8 mouse cellular contexts compared by ENCODE assay signal in genomic region chr13:23521703-23522102, GRCm38 (mm10). TPM values are rescaled to one million over a fixed set of nuclear protein-coding genes. Genes with fewer than 3 reads are reported as not detected.
DNase-seq lines count a peak whose midpoint lies in the region; ATAC-seq and TF ChIP-seq lines count a peak whose summit lies in the region.

No protein-coding gene starts in this region.

- no peaks in the 10 kb centered on the region for H3K4me1 ChIP-seq in forebrain, embryonic 14.5 days (ENCODE audit: control insufficient read depth, insufficient read depth, low read length)
- 0 out of 2 replicates have a peak, but pooled peaks cover 4% of the 10 kb centered on the region for H3K4me1 ChIP-seq in lung, embryonic 14.5 days (ENCODE audit: insufficient read depth)

- H3K4me3 ChIP-seq in forebrain, embryonic 14.5 days (ENCODE audit: low read depth, low read length) = no peak overlapping the region
- H3K4me3 ChIP-seq in layer of hippocampus, adult 2 months = peak overlapping the region; percentile 15; the same call in 1 of the 2 replicates
- H3K4me3 ChIP-seq in lung, embryonic 14.5 days (ENCODE audit: low read depth, low read length) = peak overlapping the region; percentile 15

- no peaks in the 10 kb centered on the region for H3K9me3 ChIP-seq in forebrain, embryonic 14.5 days (replicated peaks; ENCODE audit: control insufficient read depth, low read length)
- H3K9me3 ChIP-seq in lung, embryonic 14.5 days (ENCODE audit: low read depth, low read length) = no peaks in the 10 kb centered on the region

- WGBS in forebrain, embryonic 14.5 days = under 1% methylated on average over 14 of the region's 14 CpGs
- WGBS in lung, embryonic 14.5 days = under 1% methylated on average over 14 of the region's 14 CpGs

- no peak overlapping the region for H3K9ac ChIP-seq in forebrain, embryonic 14.5 days (ENCODE audit: low read length)
- no peak overlapping the region for H3K9ac ChIP-seq in lung, embryonic 14.5 days

- H3K27ac ChIP-seq in forebrain, embryonic 14.5 days (ENCODE audit: low read depth, low read length) = no peak overlapping the region
- H3K27ac ChIP-seq in layer of hippocampus, adult 2 months = no peak overlapping the region
- H3K27ac ChIP-seq in lung, embryonic 14.5 days (ENCODE audit: low read depth) = no peak overlapping the region

- DNase-seq in CD8-positive naive resting alpha-beta T cell, adult 2 months (ENCODE audit: low read depth in 2 of 2, low spot score in 2 of 2) = peak; percentile 74 to 76
- DNase-seq in adrenal gland, postnatal 25 days = peak; percentile 82
- DNase-seq in forebrain, embryonic 14.5 days (ENCODE audit: low spot score) = peak; percentile 73
- DNase-seq in layer of hippocampus, adult 2 months (ENCODE audit: low spot score in 2 of 2) = peak; percentile 72
- DNase-seq in lung, embryonic 14.5 days = peak; percentile 91
- DNase-seq in right cerebral cortex, adult 18-20 months = peak; percentile 84
- peak; percentile 58 for DNase-seq in urinary bladder, postnatal 25 days (ENCODE audit: low spot score)

- ATAC-seq in forebrain, embryonic 14.5 days = no peak
- ATAC-seq in hematopoietic stem cell, adult 5-6 weeks (replicated peaks in 1 of 2; ENCODE audit: insufficient read depth in 1 of 2, low FRiP score in 2 of 2, low TSS enrichment in 1 of 2, low read depth in 1 of 2, poor library complexity in 2 of 2, severe bottlenecking in 2 of 2) = peak; percentile 12 to 35; a peak in 1 of 4 replicates
- ATAC-seq in lung, embryonic 14.5 days (ENCODE audit: insufficient read depth) = peak; percentile 49; the same call in 1 of the 2 replicates

- peak overlapping the region; percentile 6; the same call in 1 of the 2 replicates for H3K4me2 ChIP-seq in forebrain, embryonic 14.5 days (ENCODE audit: low read length)
- peak overlapping the region; percentile 53 for H3K4me2 ChIP-seq in lung, embryonic 14.5 days

- TF ChIP-seq CTCF in layer of hippocampus, adult 2 months (conservative IDR thresholded peaks at IDR 0.05) = no peak
- no peak for TF ChIP-seq CTCF in lung, embryonic 14.5 days (IDR thresholded peaks at IDR 0.05; ENCODE audit: low read depth)

- no peaks in the 10 kb centered on the region for H3K36me3 ChIP-seq in forebrain, embryonic 14.5 days (ENCODE audit: control insufficient read depth, insufficient read depth, low read length)
- H3K36me3 ChIP-seq in lung, embryonic 14.5 days (ENCODE audit: insufficient read depth) = no peaks in the 10 kb centered on the region

- no peaks in the 10 kb centered on the region for H3K27me3 ChIP-seq in forebrain, embryonic 14.5 days (replicated peaks; ENCODE audit: control insufficient read depth, insufficient read depth, low read length)
- no peaks in the 10 kb centered on the region for H3K27me3 ChIP-seq in lung, embryonic 14.5 days (ENCODE audit: insufficient read depth, low read length)

RNA-seq across cellular contexts. Expression of gene Hist1h4h, which starts 9.1 kb away (rescaled TPM):
- total RNA-seq in adrenal gland, postnatal 25 days (2021) = 474 and 516 TPM in 2 replicates
- polyA plus RNA-seq in forebrain, embryonic 14.5 days (2014; fragmentation: Nextera tagmentation; extraction: Ambion mirVana) = 4.3 and 7.1 TPM in 2 replicates
- total RNA-seq in hematopoietic stem cell, adult 5-6 weeks (2017) = 427 and 875 TPM in 2 replicates
- 100 to 1,000 TPM; 333 to 344 TPM for total RNA-seq in layer of hippocampus, adult 2 months (2021)
- 7.1 and 7.6 TPM in 2 replicates for polyA plus RNA-seq in lung, embryonic 14.5 days (2014; fragmentation: Nextera tagmentation; extraction: Ambion mirVana)

RNA-seq across cellular contexts. Expression of gene Hist1h2af, which starts 12.0 kb away (rescaled TPM):
- total RNA-seq in adrenal gland, postnatal 25 days (2021) = 63.3 and 106 TPM in 2 replicates
- polyA plus RNA-seq in forebrain, embryonic 14.5 days (2014; fragmentation: Nextera tagmentation; extraction: Ambion mirVana) = 1.9 and 4.4 TPM in 2 replicates
- total RNA-seq in hematopoietic stem cell, adult 5-6 weeks (2017) = 1,050 and 1,435 TPM in 2 replicates
- total RNA-seq in layer of hippocampus, adult 2 months (2021) = 10 to 100 TPM in 1 of 2 experiments, 1 to 10 TPM in 1; 6.9 to 12.2 TPM
- polyA plus RNA-seq in lung, embryonic 14.5 days (2014; fragmentation: Nextera tagmentation; extraction: Ambion mirVana) = 13.0 and 14.6 TPM in 2 replicates

RNA-seq across cellular contexts. Expression of gene Hist1h3g, which starts 13.5 kb away (rescaled TPM):
- total RNA-seq in adrenal gland, postnatal 25 days (2021) = 24.0 and 39.4 TPM in 2 replicates
- 2.2 and 5.3 TPM in 2 replicates for polyA plus RNA-seq in forebrain, embryonic 14.5 days (2014; fragmentation: Nextera tagmentation; extraction: Ambion mirVana)
- 35.1 and 72.3 TPM in 2 replicates for total RNA-seq in hematopoietic stem cell, adult 5-6 weeks (2017)
- total RNA-seq in layer of hippocampus, adult 2 months (2021) = 1 to 10 TPM; 3.6 to 5.5 TPM
- polyA plus RNA-seq in lung, embryonic 14.5 days (2014; fragmentation: Nextera tagmentation; extraction: Ambion mirVana) = 6.6 and 7.5 TPM in 2 replicates

RNA-seq across cellular contexts. Expression of gene Hist1h2bh, which starts 21.5 kb away (rescaled TPM):
- total RNA-seq in adrenal gland, postnatal 25 days (2021) = 6.6 and 6.8 TPM in 2 replicates
- polyA plus RNA-seq in forebrain, embryonic 14.5 days (2014; fragmentation: Nextera tagmentation; extraction: Ambion mirVana) = 0.30 and 0.32 TPM in 2 replicates
- total RNA-seq in hematopoietic stem cell, adult 5-6 weeks (2017) = 47.7 and 59.1 TPM in 2 replicates
- 1 to 10 TPM in 1 of 2 experiments, under 1 TPM in 1; 0.39 to 1.2 TPM for total RNA-seq in layer of hippocampus, adult 2 months (2021)
- 1.0 and 1.8 TPM in 2 replicates for polyA plus RNA-seq in lung, embryonic 14.5 days (2014; fragmentation: Nextera tagmentation; extraction: Ambion mirVana)

RNA-seq across cellular contexts. Expression of gene Hist1h3f, which starts 22.1 kb away (rescaled TPM):
- 33.9 and 36.7 TPM in 2 replicates for total RNA-seq in adrenal gland, postnatal 25 days (2021)
- 0.62 and 0.89 TPM in 2 replicates for polyA plus RNA-seq in forebrain, embryonic 14.5 days (2014; fragmentation: Nextera tagmentation; extraction: Ambion mirVana)
- 45.4 and 80.4 TPM in 2 replicates for total RNA-seq in hematopoietic stem cell, adult 5-6 weeks (2017)
- 10 to 100 TPM; 17.7 to 18.3 TPM for total RNA-seq in layer of hippocampus, adult 2 months (2021)
- polyA plus RNA-seq in lung, embryonic 14.5 days (2014; fragmentation: Nextera tagmentation; extraction: Ambion mirVana) = 2.0 and 2.6 TPM in 2 replicates
